14 mouse cellular contexts compared by ENCODE assay signal in genomic region chr14:121608522-121608921, GRCm38 (mm10).
DNase-seq lines count a peak whose midpoint lies in the region; ATAC-seq and TF ChIP-seq lines count a peak whose summit lies in the region.
"Had no signal": no experiment of that assay in that cellular context is flagged by ENCODE, and none has a peak within 500 bp of the region (broad histone marks: within the 10 kb centered on the region; RNA-seq: fewer than 3 reads in every experiment).

No protein-coding gene starts in this region.

- no peak overlapping the region for H3K27ac ChIP-seq in intestine, embryonic 15.5 days
- no peak overlapping the region for H3K27ac ChIP-seq in intestine, postnatal 0 days (ENCODE audit: low read depth, low read length)
- no peak overlapping the region for H3K27ac ChIP-seq in ES-Bruce4 (ENCODE audit: insufficient read depth, low read length)
- no peak overlapping the region for H3K27ac ChIP-seq in embryonic facial prominence, embryonic 13.5 days
- H3K27ac ChIP-seq: left cerebral cortex, adult 2 months; liver, embryonic 12.5 days had no signal

- DNase-seq in cerebellum, postnatal 25 days, result no peak
- no peak for DNase-seq in B cell, adult 2 months
- DNase-seq: cerebellum, adult 9-11 months; heart, postnatal 10 days; kidney, postnatal 14 days; spleen, adult 18-20 months had no signal

- 31% methylated on average over 5 of the region's 5 CpGs for WGBS in intestine, embryonic 15.5 days
- 37% methylated on average over 5 of the region's 5 CpGs for WGBS in intestine, postnatal 0 days
- WGBS in embryonic facial prominence, embryonic 13.5 days, result 14% methylated on average over 5 of the region's 5 CpGs

- no peaks in the 10 kb centered on the region for H3K4me1 ChIP-seq in intestine, embryonic 15.5 days (replicated peaks)
- no peaks in the 10 kb centered on the region for H3K4me1 ChIP-seq in intestine, postnatal 0 days (replicated peaks; ENCODE audit: control insufficient read depth, insufficient read depth, low read length)
- H3K4me1 ChIP-seq in E14TG2a.4 (replicated peaks; ENCODE audit: low read depth, low read length) (peaks cover 24% of the 10 kb centered on the region), ES-Bruce4 (ENCODE audit: control insufficient read depth, insufficient read depth, low read length) (peaks cover 1% of the 10 kb centered on the region)
- H3K4me1 ChIP-seq in embryonic facial prominence, embryonic 13.5 days, result peaks cover 14% of the 10 kb centered on the region; the same call in 1 of the 2 replicates
- H3K4me1 ChIP-seq: liver, embryonic 12.5 days had no signal

- no peak for TF ChIP-seq POLR2A in ES-Bruce4 (IDR thresholded peaks at IDR 0.05; ENCODE audit: insufficient read depth, low read length)

- 0 out of 2 replicates have a peak, but pooled peaks have one; percentile 32 for ATAC-seq in intestine, embryonic 15.5 days
- ATAC-seq in intestine, postnatal 0 days, result no peak
- ATAC-seq in embryonic facial prominence, embryonic 13.5 days (ENCODE audit: insufficient number of reproducible peaks, insufficient read depth, low FRiP score, low TSS enrichment, low read depth), result no peak
- ATAC-seq: liver, embryonic 12.5 days had no signal

- H3K9me3 ChIP-seq in intestine, embryonic 15.5 days, result no peaks in the 10 kb centered on the region
- no peaks in the 10 kb centered on the region for H3K9me3 ChIP-seq in intestine, postnatal 0 days (ENCODE audit: control insufficient read depth)
- no peaks in the 10 kb centered on the region for H3K9me3 ChIP-seq in E14TG2a.4 (ENCODE audit: low read length)
- H3K9me3 ChIP-seq in ES-Bruce4 (replicated peaks; ENCODE audit: control insufficient read depth, insufficient read depth, low read length, poor library complexity, severe bottlenecking), result no peaks in the 10 kb centered on the region
- no peaks in the 10 kb centered on the region for H3K9me3 ChIP-seq in embryonic facial prominence, embryonic 13.5 days
- H3K9me3 ChIP-seq: liver, embryonic 12.5 days had no signal

- H3K4me3 ChIP-seq in intestine, embryonic 15.5 days (replicated peaks), result no peak overlapping the region
- no peak overlapping the region for H3K4me3 ChIP-seq in intestine, postnatal 0 days (ENCODE audit: low read depth, low read length)
- H3K4me3 ChIP-seq in E14TG2a.4 (replicated peaks; ENCODE audit: low read length) (peak overlapping the region; percentile 32; the same call in 1 of the 2 replicates), ES-Bruce4 (ENCODE audit: low read depth, low read length) (no peak overlapping the region)
- no peak overlapping the region for H3K4me3 ChIP-seq in embryonic facial prominence, embryonic 13.5 days
- H3K4me3 ChIP-seq: erythroblast, embryonic 14.5 days; left cerebral cortex, adult 2 months; liver, embryonic 12.5 days had no signal

- no peaks in the 10 kb centered on the region for H3K27me3 ChIP-seq in intestine, embryonic 15.5 days (replicated peaks)
- no peaks in the 10 kb centered on the region for H3K27me3 ChIP-seq in intestine, postnatal 0 days (replicated peaks; ENCODE audit: control insufficient read depth, insufficient read depth, low read length)
- H3K27me3 ChIP-seq in E14TG2a.4 (ENCODE audit: insufficient read depth, low read length) (no peaks in the 10 kb centered on the region), ES-Bruce4 (ENCODE audit: control insufficient read depth, insufficient read depth, low read length, poor library complexity, severe bottlenecking) (no peaks in the 10 kb centered on the region)
- H3K27me3 ChIP-seq in embryonic facial prominence, embryonic 13.5 days, result no peaks in the 10 kb centered on the region
- H3K27me3 ChIP-seq: liver, embryonic 12.5 days had no signal

- peaks cover 5% of the 10 kb centered on the region for H3K36me3 ChIP-seq in intestine, embryonic 15.5 days
- H3K36me3 ChIP-seq in intestine, postnatal 0 days (ENCODE audit: control insufficient read depth, insufficient read depth), result peaks cover 34% of the 10 kb centered on the region
- H3K36me3 ChIP-seq in E14TG2a.4 (ENCODE audit: insufficient read depth, low read length) (peaks cover 4% of the 10 kb centered on the region; the same call in 1 of the 2 replicates), ES-Bruce4 (ENCODE audit: control insufficient read depth, insufficient read depth, low read length, poor library complexity, severe bottlenecking) (0 out of 2 replicates have a peak, but pooled peaks cover 4% of the 10 kb centered on the region)
- H3K36me3 ChIP-seq in embryonic facial prominence, embryonic 13.5 days, result no peaks in the 10 kb centered on the region
- H3K36me3 ChIP-seq: liver, embryonic 12.5 days had no signal

- H3K4me2 ChIP-seq in intestine, embryonic 15.5 days (replicated peaks), result no peak overlapping the region
- H3K4me2 ChIP-seq in intestine, postnatal 0 days (replicated peaks; ENCODE audit: low read depth), result no peak overlapping the region
- peak overlapping the region; percentile 33; the same call in 1 of the 2 replicates for H3K4me2 ChIP-seq in embryonic facial prominence, embryonic 13.5 days
- H3K4me2 ChIP-seq: liver, embryonic 12.5 days had no signal

- TF ChIP-seq CTCF in intestine, postnatal 0 days (IDR thresholded peaks at IDR 0.05; ENCODE audit: low read depth), result no peak
- no peak for TF ChIP-seq CTCF in E14TG2a.4 (conservative IDR thresholded peaks at IDR 0.05; ENCODE audit: low read length)
- no peak for TF ChIP-seq CTCF in ES-Bruce4 (IDR thresholded peaks at IDR 0.05; ENCODE audit: low read depth, low read length)

- TF ChIP-seq EP300 in ES-Bruce4 (IDR thresholded peaks at IDR 0.05; ENCODE audit: insufficient read depth, low read depth, low read length), result peak; percentile 55; the same call in 1 of the 2 replicates

- no peak overlapping the region for H3K9ac ChIP-seq in intestine, embryonic 15.5 days
- no peak overlapping the region for H3K9ac ChIP-seq in intestine, postnatal 0 days (ENCODE audit: low read depth, low read length)
- peak overlapping the region; percentile 20; the same call in 1 of the 2 replicates for H3K9ac ChIP-seq in ES-Bruce4 (ENCODE audit: low read depth, poor library complexity, severe bottlenecking)
- H3K9ac ChIP-seq in embryonic facial prominence, embryonic 13.5 days, result no peak overlapping the region
- H3K9ac ChIP-seq: liver, embryonic 12.5 days had no signal
